Mouse (Mus musculus): ENCODE measurements around the gene Fastk.
A peak's percentile ranks its signal among the peaks of the same experiment; 100 is the strongest.

The Fastk gene

GRCm38 (mm10) chr5:24472884-24473619 is 28.0 kb upstream of the Fastk start:
- TF ChIP-seq GATA4 (IDR thresholded peaks at IDR 0.05; ENCODE audit: insufficient replicate concordance, low read length): no peak

- no peak for TF ChIP-seq GATA4 (IDR thresholded peaks at IDR 0.05; ENCODE audit: insufficient replicate concordance, low read length)
These were observed 25.5 kb upstream of the Fastk start for GRCm38 (mm10) chr5:24470600-24470999.

- TF ChIP-seq GATA4 (IDR thresholded peaks at IDR 0.05; ENCODE audit: insufficient replicate concordance, low read length): no peak
These were observed 21.7 kb upstream of the Fastk start for GRCm38 (mm10) chr5:24466762-24467161.

DNA sequence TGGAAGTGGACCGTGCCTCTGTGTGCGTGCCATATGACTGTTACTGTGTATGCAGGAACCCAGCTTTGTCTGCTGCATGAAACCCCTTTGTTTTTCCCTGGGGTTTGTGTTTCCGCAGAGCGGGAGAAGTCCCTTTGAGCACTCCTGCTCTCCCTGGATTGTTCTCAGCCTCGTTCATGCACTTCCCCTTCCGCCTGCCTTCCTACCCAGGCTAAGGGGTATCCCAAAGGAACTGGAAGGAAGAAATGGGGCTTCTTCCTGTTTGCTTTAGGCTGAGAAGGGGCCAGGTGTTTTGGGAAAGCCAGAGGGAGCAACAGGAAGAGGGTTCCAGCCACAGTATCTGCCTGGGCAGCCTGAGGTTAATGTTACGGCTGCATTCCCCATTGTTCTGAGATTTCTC is 10.5 kb upstream of the Fastk start:
- no peak for TF ChIP-seq GATA4 (IDR thresholded peaks at IDR 0.05; ENCODE audit: insufficient replicate concordance, low read length)

GRCm38 (mm10) chr5:24455076-24455475 is 10.0 kb upstream of the Fastk start:
- TF ChIP-seq GATA4 (IDR thresholded peaks at IDR 0.05; ENCODE audit: insufficient replicate concordance, low read length): no peak

DNA sequence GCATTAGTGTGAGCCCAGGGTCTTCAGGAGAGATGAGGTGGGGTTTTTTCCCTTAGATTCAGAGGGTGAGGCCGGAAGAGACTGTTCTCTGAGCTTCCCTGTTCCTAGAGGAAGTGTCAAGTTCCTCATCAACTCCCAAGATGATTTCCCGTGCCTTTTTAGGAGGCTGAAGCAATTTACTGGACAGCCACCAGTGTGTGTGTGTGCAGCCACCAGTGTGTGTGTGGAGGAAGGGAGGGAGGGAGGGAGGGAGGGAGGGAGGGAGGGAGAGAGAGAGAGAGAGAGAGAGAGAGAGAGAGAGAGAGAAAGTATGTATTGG is 8.9 kb upstream of the Fastk start:
- TF ChIP-seq GATA4 (IDR thresholded peaks at IDR 0.05; ENCODE audit: insufficient replicate concordance, low read length): no peak

GRCm38 (mm10) chr5:24453283-24453984 is 8.3 kb upstream of the Fastk start:
- TF ChIP-seq GATA4 (IDR thresholded peaks at IDR 0.05; ENCODE audit: insufficient replicate concordance, low read length): no peak

- TF ChIP-seq GATA4 (IDR thresholded peaks at IDR 0.05; ENCODE audit: insufficient replicate concordance, low read length): no peak
These were observed 7.7 kb upstream of the Fastk start for GRCm38 (mm10) chr5:24452691-24453233.

DNA sequence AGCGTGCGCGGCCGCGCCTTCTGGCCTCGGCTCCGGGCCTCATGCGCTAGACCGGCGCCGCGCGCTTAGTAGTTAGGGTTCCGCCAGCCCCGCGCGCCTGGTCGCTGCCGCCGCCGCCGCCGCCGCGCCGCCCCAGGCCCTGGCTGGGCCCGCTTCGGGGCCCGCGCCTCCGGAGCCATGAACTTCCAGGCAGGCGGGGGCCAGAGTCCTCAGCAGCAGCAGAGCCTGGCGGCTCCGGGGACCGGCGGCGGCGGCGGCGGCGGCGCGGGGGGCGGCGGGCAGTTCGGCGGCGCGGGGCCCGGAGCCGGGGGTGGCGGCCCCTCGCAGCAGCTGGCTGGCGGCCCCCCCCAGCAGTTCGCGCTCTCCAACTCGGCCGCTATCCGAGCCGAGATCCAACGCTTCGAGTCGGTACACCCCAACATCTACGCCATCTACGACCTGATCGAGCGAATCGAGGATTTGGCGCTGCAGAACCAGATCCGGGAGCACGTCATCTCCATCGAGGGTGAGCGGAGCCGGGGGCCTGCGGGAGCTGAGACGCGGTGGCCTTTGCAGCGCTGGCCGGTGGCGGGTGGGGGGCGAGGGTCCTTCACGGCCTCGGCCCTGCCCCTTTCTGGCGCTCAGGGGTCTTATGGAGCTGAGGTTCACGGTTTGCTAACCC is 7.1 kb upstream of the Fastk start, which contains the start of gene Agap3:
Gene Agap3, plus strand, starts transcription at position 148 of the 661 bp plus-strand sequence.
- TF ChIP-seq GATA4 (IDR thresholded peaks at IDR 0.05; ENCODE audit: insufficient replicate concordance, low read length): no peak

DNA sequence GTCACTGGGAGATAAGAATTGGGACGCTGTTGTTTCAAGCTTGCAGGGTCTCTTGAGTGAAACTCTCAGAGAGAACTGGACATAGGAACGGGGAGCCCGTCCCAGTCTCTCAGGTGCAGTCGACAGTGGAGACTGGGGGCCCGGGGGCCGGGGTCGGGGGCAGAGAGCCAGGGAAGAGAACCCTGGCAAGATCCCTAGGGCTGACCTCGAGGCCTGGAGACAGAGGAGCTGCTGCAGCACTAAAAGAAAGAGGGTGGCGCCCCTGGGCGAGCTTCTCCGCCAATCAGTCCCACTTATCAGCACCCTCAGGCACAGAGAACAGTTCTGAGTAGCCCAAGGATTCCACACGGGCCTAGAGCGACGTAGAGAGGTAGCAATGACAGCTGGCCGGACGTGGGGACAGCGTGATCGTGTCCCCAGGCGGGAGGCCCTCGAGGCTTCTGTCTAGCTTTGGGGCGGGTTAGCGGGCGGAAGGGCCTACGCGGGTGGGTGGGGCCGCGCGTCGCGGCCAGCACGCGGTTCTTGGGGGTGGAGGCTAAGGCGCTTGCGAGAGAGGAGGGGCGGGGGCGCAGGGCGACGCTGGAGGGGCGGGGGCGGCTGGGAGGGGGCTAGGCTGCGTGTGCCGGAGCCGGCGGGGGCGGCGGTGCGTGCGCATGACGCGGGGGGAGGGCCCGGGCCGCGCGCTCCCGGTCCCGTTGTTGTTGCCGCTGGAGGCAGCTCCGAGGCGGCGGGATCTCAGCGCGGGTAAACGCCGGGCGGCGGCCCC is 6.4 kb upstream of the Fastk start:
- TF ChIP-seq GATA4 (IDR thresholded peaks at IDR 0.05; ENCODE audit: insufficient replicate concordance, low read length): no peak

DNA sequence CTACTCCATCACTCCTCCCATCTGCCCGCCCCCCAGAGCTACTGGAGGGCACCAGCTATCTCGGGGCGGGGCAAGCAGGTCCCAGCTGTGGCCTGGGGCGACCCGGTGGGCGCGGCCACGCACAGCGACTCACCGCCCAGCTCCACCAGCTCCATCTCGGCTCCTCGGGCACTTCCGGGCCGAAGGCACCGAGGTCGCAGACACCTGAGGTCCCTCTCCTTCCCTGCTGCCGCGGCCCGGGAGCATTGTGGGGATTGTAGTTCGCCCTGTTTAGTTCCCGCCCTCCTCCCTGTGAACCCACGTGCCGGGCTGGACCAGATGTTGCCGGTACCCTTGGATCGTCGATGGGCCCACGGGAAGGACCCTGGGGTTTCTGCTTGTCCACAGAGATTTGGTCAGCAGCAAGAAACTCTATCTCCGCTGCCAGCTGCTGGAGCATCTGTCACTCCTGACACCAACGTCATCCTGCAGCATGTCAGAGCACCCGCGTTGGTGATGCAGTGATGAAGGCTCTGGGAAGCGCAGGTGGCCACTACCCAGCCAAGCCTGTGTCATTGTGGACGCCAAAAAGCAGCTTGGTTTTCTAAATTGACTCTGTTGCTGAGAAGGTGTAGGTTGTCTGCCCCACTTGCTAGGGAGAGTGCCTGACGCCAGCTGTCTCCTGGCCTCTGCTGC is 2.7 kb upstream of the Fastk start, which contains the start of gene Tmub1:
Gene Tmub1, minus strand, starts transcription at position 231 of the 675 bp plus-strand sequence.
- TF ChIP-seq GATA4 (IDR thresholded peaks at IDR 0.05; ENCODE audit: insufficient replicate concordance, low read length): peak; percentile 70; the same call in 1 of the 2 replicates

- no peak for TF ChIP-seq GATA4 (IDR thresholded peaks at IDR 0.05; ENCODE audit: insufficient replicate concordance, low read length)
These were observed 1.5 kb upstream of the Fastk start for GRCm38 (mm10) chr5:24446630-24447029.

GRCm38 (mm10) chr5:24445428-24446080 is 467 bp upstream of the Fastk start:
- TF ChIP-seq GATA4 (IDR thresholded peaks at IDR 0.05; ENCODE audit: insufficient replicate concordance, low read length): no peak

DNA sequence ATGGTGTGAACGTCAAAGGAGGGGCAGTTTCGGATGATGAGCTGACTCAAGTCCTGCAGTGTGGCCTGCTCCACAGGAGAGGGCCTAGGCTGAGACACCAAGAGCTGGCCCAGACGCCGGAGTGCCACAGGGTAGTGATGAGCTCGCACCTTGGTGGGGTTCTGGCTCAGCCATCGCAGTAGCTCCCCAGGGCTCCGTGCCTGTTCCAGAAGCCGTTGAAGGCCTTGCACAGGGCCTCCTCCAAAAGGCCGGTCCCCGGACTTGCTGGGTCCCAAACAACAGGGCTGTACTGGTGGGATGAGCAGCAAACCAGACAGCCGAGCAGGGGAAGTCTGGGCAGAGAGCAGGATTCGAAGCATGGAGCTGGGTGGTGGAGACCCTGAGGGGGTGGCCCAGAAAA is 1.2 kb downstream of the Fastk start:
- no peak for TF ChIP-seq GATA4 (IDR thresholded peaks at IDR 0.05; ENCODE audit: insufficient replicate concordance, low read length)
